Mouse (Mus musculus) CD4-positive helper T cell, adult 2 months (primary cell): Measurements from ENCODE around the gene Prcp.
"Not testable (repeated sequence)": the region's sequence is repeated elsewhere in the genome, so short reads cannot be mapped to it uniquely, and the experiment has no call there.

Experiments used
- DNase-seq: peaks from one replicate; pipeline ENCODE4 v3.0.0-alpha.2; 2012; ENCODE audit warnings: low read depth, missing footprints, low spot score

Prcp gene

DNA sequence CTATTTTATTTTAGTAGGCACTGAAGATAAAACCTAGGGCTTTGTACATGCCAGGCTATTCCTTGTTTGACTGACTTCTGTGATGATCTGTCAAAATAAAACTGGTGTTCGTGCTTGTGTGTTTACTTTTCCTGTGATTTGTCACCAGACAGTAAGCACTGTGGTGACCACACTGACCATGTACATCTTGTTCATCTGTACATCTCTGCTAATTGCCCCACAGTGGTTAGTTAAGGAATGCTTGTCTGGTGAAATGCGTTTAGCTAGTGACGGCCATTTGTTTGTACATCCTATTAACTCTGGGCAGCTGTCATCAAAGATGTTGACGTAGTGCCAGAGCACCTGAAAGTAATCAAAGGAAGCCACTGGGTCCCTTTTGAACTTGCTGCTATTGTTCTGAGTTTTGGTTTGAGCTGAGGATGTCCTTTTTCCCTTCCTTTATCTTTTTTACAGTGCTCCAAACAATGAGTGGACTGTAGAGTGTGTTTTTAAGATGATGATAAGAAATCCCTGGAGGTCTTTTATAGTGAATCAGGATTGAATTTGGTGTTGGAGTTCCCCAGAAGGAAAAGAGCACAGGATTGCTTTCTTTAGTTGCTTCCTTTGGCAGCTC, 16.5 kb downstream of the Prcp start:
- DNase-seq: no peak

DNA sequence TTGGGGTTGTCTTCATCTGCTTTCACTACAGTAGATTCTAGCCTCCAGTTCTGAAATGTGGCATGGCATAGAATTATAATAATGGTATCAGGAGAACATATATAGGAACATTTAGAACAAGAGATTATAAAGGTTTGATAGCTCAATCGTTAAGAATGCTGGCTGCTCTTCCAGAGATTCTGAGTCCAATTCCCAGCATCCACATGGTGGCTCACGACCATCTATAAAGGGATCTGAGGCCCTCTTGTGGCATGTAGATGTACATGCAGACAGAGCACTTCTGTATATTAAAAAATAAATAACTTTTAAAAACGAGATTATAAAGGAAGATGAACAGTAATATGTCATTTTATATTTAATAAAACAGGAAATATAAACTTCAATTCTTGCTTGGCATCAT, 19.2 kb downstream of the Prcp start:
- peak; percentile 13 for DNase-seq

DNA sequence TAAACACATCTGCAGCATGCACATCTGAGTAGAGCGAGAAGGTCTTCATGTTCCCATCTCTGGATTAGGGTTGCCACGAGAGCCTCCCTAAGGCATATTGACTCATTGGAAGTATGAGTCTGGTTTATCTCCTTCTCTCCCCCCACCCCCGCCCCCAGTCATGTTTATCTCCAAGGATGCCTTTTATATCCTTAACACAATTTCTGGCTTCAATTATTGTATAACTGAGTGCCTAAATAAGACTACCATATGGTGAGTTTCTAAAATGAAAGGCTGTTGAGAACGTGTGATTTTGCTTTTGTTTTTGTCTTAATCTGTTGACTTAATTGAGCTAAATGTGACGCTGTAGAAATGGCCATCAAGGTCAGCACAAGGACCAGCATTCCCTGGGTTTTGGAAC, 21.8 kb downstream of the Prcp start:
- DNase-seq: no peak

DNA sequence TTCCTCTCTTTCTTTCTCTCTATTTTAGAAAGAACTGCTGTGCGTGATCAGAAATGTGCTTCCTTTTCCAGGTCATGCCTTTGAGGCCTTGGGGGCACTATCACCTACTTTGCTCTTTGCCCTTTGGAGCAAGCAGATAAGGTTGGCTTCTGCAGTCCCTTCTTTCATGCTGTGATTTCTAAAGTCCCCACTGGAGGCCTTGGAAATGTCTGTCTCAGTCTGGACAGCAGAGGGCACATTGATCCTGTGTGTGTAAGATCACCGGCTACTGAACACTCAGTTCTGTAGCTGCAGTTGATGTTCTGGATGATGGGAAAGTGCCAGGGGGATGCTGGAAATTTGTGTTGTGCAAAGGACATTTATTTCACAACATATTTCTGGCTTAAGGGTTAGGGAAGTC, 22.8 kb downstream of the Prcp start:
- no peak for DNase-seq

DNA sequence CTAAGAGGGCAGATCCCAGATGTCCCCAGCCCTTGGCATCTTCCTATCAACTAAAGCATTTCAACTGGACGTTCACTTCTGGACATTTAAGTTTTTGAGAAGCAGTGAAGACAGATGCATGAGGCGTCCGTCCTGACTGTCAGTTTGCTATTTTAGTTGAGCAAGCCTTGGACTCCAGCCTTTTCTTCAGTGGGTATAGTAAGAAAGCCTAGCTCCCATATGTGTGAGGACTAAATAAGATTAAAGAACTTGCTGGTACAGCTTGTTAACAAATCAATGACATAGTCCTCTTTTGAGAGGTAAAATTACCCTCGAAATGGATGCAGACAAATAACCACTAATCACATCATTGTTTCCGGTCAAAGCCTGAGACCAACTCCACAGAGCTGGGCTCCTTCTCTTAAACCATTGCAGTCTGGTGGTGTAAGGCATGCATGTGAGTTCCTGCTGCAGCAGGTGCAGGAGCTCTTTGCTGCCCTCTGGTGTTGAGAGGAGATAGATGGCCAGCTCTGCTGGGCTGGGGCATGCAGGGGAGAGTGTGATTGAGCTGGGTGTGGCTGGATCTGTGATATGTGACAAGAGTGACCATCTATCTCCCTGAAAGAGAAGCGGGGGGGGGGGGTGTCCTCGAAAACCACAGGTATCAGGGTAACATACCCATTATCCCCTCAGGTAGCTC, 29.2 kb downstream of the Prcp start:
- DNase-seq: peak; percentile 79

DNA sequence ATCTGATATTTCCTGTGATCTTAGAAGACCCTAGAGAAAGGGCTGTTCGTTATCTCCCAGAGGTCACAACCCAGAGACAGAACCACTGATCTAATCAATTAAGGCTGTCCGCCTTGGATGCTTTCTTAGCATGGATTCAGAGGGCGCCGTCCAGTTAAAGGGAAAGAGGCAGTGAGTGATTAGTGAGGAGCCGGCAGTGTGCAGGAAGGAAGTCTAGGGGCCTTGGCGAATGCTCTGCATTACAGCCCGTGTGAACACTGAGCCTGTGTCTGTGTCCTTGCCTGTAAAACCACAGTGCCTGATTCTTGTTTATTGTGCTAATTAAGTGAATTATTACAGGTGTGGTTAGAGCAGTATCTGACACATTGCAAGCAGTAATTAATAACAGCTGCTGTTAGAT, 30.0 kb downstream of the Prcp start:
- DNase-seq: not testable (repeated sequence)

DNA sequence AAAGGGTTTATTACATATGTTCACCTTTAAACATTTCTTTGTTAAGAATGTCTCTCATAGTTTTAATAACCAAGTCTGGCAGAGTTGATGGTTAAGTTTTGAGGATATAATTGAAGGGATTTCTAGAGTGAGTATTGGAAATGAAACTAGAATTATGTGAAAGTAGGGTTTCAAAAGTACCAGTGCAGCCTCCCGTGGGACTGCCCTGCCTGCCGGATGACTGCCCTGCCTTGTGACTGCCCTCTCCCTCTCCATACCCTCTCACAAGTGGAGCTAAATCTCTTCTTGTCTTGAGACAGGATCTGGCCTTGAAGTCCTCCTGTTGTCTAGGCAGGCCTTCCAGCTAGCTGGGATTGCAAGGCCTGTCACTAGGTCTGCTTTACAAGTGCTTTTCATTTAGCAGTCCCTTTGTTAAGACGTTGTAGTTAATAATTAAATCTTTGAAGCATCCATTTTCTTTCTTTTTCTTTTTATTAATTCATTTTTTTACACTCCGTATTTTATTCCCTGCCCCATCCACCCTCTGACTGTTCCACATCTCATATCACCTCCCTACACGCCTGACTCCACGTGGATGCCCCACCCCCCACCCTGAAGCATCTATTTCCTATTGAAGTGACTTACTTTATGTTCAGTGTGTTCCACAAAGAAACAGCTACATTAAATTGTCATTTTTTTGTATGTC, 46.0 kb downstream of the Prcp start:
- DNase-seq: no peak

DNA sequence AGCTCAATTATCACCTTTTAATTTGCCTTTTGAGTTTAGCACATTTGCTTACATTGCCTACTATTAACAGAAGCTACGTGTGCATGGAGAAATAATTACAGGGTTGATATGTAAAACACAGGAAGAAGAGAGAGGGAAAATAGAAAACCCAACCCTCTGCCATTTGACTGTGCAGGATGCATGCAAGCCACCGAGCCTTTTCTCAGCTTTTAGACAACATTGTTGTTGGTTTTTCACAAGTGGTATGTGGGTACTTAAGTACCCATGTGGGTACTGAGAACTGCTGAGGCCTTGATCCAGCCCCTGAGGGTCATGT, 46.5 kb downstream of the Prcp start:
- DNase-seq: no peak

DNA sequence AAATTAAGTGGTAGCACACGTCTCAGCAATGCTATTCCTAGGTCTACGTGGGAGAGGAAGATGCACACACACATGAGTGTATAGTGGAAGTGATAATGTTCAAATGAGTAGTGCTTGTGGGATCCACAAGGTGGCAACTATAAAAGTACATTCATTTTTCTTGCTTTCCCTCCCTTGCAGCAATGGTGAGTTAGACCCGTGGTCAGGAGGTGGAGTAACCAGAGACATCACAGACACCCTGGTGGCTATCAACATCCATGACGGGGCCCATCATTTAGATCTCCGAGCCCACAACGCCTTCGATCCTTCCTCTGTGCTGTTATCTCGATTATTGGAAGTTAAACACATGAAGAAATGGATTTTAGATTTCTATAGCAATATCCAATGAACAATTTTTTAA, 58.5 kb downstream of the Prcp start:
- no peak for DNase-seq

DNA sequence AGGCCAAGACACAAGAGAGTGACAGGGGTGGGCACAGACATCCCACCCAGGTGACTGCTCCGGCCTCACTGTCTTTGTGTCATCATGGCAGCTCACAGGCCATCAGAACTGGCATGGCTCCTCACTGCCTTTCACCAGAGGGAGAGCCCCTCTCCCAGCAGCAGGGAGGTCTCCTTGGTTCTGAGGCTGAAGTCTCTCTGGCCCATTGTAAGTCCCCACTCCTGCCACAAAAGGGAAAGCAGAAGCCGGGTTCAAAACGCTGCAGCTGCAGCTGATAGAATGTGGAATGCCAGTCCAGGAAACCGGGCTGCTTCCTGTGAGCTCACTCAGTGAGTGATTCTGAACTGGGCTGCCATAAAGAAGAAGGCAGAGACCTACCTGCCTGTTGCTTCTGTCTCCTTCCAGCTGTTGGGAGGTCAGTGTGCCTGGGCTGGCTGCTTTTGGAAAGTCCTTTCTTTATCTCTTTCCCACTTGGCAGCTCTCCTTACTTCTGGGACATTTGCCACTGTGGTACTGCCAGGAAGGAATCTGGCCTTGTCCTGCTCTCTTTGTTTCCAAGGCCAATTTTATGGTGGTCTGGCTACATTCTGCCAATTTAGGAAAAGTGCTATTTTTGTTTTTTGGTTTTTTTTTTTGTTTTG, 59.2 kb downstream of the Prcp start:
- not testable (repeated sequence) for DNase-seq

DNA sequence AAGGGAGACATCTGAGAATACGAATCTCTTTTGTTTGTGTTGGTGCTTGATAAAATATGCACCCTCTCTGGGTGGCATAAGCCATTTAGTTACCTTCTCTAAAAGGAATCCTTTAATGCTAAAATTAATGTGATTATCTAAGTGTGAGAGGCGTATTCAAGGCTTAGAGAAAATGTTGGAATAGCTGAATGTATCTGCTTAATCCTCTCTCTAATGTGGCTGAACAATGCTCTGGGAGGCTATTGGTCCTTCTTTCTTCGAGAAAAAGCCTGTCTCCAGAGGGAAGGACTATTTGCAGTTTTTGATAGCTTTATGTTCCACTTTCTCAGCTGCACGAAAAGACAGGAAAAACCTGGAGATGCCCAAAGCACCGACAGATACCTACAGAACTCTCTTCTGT, 62.5 kb downstream of the Prcp start:
- no peak for DNase-seq

DNA sequence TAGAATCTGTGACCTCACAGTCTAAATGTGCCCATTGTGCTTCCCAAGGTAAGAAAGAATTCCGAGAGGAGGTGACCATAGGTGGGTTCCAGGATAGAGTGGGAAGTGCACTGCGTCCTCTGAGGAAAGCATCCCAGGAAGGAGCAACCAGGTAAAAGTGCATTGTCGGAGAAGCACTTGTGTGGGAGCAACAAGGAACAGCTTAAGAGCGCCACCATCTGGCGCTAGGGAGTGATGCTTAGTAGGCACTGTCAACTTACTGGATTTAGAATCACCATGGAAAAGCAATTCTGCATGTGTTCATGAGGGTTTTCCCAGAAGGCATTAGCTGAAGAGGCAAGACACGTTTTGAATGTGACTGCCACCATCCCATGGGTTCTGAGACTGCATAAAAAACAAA, 63.7 kb downstream of the Prcp start:
- DNase-seq: peak; percentile 10

DNA sequence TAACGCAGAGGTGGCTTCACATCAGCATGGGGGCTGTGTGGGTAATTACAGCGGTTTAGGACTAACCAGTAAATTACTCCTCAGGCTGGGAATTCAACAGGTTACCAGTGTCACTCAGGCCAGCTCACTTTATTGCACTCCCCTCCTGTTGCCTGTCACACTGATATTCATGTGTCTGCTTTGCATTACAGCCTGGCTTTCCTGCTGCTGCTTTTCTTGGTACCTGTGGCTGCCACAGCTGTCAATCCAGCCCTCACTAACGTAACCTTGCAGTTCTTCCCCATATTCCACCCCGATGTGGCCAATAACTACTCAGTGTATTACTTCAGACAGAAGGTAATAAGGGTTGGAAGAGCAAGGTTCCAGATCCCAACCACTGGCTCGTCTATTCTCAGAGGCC, 65.5 kb downstream of the Prcp start:
- no peak for DNase-seq

DNA sequence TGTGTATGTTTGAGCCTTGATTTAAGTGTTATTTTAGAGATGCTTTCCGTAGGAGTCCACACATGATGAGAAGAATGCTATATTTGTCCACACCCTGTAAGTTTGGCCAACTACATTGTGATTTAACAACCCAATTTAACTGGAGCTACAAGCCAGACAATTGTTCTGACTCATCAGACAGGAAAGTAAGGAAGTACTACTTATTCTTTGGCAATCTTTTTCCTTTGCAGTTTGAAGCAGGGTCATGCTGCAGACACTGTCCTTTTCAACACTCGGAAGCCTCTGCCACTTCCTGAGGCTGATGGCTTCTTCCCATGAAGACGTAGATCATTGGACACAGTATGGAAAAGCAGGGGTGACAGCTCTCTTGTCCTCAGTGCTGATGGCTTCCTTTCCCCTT, 76.5 kb downstream of the Prcp start:
- DNase-seq: no peak

DNA sequence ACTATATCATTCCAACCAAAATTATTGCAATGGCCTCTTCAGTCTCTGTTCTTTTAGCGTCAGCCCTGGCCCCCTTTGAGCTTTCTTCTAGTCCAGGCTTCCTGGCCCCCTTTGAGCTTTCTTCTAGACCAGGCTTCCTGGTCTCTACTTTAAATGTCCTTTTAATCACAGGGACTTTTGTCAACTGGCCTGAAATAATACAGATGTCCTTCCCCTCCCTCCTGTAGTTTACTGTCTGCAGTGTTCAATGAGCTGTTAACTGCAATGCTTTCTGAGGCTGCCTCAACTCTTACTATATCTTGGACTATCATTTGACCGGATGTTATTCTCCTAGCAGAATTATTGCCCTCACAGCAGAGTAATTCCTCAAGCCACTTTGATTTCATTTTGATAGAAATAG, 77.9 kb downstream of the Prcp start:
- no peak for DNase-seq

DNA sequence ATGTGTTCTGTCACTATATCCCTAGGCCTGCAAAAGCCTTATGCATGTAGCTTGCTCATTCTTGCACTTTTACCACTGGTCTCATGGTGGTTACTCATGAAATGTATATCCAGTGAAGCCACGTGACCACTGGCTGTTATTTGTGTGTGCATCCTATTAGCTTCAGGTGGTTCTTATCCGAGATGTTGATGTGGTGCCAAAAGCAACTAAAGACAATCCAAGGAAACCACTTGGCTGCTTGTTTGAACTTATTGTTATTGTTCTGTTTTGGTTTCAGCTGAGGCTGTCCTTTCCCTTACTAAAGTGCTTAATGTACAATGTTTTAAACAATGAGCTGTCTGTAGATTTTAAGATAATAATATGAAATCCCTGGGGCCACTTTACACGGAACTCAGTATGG, 85.5 kb downstream of the Prcp start:
- DNase-seq: no peak

DNA sequence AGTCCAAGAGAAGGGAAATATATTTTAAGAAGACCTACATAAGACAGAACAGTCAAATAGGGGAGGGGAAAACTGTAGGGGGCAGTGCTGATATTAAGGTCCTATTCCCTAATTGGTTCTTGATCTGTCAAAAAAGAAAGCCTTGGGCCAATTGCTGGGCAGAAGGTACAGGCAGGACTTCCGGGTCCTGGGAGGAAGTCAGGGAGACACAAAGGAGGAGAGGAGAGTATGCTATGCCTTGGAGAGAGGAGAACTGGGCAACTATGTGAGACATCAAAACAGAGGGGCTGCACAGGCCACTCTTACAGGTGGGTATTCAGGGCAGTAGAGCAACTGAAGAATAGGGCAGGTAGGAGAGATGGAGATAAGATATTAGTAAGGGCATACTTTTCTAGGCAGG, 87.6 kb downstream of the Prcp start:
- no peak for DNase-seq

DNA sequence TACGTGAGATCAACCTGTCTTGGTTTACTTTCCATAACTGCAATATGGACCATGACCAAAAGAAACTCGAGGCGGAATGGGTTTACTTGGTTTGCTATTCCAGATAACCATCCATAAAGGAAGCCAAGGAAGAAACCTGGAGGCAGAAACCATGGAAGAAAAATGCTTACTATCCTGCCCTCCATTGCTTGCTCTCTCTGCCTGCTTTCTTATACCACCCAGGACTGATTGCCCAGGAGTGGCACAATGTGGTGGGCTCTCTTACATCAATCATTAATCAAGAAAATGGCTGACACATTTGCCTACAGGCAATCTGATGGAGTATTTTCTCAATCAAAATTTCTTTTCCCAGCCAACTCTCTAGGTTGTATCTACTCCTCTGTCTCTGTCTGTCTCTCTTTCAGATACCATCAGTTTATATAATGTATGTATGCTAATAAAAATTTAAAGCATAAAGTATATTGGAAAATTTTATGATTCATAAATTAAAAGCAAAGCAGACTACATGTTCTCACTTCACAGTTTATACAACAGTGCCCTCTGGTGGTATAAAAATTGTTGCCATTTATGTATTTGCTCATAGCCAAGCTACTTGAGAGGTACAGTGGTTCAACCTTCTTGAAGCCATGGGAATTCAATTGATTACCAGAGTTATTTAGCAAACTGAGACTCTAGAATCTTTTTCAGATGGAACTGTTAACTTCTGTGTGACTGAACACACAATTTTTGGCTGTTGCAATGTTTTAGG, 90.7 kb downstream of the Prcp start:
- DNase-seq: peak; percentile 45

DNA sequence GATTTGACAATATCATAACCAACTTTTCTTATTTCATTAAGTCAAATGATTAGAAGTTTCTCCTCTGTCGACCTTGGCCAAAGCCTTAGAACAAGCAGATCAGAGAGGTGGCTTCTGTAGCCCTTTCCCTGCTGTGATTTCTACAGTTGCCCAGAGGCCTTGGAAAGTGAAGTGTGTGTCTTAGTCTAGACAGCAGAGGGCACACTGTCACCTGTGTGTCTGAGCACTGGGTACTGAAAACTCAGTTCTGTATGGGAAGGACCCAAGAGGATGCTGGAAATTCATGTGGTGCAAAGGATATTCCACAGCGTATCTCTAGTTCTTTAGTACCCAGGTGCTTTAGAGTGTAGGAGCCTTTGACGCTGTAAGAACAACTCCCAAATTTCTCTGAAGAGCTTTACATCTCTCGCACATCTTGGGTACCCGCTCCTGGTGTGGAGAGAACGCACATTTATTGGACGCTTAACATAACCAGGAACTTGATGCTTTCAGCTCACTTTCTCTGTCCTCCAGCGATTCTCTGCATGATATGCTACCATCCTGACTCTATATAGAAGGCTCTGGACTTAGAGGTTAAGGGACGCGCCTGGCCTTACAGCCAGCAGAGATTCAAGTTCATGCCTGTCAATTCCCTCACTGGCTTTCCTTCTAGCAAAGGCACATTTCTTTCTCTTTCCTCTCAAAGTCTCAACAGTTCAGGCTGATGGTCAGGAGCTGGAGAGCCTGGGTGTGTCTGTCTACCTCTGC, 93.3 kb downstream of the Prcp start:
- no peak for DNase-seq

DNA sequence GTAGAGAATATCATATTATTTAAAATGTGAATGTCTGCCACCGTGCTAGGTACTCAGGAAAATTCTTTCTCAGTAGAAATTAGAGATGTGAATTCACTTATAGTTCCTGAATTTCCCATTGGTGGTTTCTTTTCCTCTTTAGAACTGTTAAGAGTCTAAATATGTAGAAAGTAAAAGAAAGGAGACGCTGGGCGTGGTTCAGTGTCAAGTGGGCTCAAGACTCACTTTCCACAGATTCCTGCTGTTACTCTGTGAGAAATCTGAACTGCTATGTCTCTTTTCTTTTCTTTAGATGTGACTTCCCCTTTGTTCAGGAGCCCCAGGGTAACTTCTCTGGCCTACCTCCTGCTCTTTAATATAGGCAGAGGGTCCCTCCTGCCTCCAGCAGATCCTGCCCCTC, 103.2 kb downstream of the Prcp start:
- DNase-seq: no peak

DNA sequence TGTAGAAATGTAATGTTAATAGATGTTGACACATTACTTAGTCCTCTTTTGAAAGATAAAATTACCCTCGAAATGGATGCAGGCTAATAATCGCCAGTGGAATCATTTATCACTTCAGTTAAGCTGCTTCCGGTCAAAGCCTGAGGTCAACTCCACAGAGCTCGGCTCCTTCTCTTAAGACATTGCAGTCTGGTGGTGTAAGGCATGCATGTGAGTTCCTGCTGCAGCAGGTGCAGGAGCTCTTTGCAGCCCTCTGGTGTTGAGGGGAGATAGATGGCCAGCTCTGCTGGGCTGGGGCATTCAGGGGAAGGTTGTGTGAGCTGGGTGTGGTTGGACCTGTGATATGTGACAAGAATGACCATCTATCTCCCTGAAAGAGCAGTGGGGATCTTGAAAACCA, 104.0 kb downstream of the Prcp start:
- no peak for DNase-seq
